ENCODE assay signal across 18 mouse cellular contexts in the genomic region with DNA sequence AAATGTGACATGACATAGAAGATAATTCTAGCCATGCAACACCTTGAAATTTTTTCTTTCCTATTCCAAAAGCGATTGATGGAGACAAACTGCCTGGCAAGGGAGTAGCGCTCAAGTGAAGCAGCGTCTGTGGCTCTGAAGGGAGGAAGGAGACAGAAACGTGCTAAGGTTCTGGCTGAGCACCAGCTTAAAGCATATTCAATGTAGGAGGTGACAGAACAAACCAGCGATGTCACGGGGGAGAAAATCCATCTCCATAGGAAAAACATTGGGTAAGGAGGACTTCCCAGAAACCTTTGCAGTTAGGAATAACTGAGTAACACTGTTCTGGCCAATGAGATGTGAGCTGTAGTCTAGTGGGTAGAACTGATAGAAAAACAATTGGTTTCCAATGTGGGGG. TPM values are rescaled to one million over a fixed set of nuclear protein-coding genes. Genes with fewer than 3 reads are reported as not detected.
DNase-seq lines count a peak whose midpoint lies in the region; ATAC-seq lines count a peak whose summit lies in the region.
"Had no signal": no experiment of that assay in that cellular context is flagged by ENCODE, and none has a peak within 500 bp of the region (broad histone marks: within the 10 kb centered on the region; RNA-seq: fewer than 3 reads in every experiment).

No protein-coding gene starts in this region.

- DNase-seq in frontal cortex, postnatal 10 days (ENCODE audit: low spot score in 2 of 2): no peak
- DNase-seq in right cerebral cortex, adult 18-20 months: peak; percentile 73
- no peak for DNase-seq in right cerebral cortex, postnatal 4 days
- DNase-seq in right cerebral cortex, postnatal 10 days (ENCODE audit: low spot score in 2 of 2): peak; percentile 55 to 76
- no peak for DNase-seq in kidney, postnatal 25 days
- no peak for DNase-seq in layer of hippocampus, postnatal 25 days (ENCODE audit: extremely low spot score in 1 of 2, low spot score in 1 of 2)
- no peak for DNase-seq in thymus, postnatal 25 days
- DNase-seq: adrenal gland, postnatal 10 days; cerebellum, adult 9-11 months; gastrocnemius, adult 2 months; kidney, postnatal 4 days; lung, adult 18-20 months; lung, postnatal 14 days; thymus, adult 2 months had no signal

- peak; percentile 97 for ATAC-seq in frontal cortex, adult (ENCODE audit: low TSS enrichment)
- ATAC-seq: forebrain, embryonic 15.5 days; intestine, embryonic 16.5 days; liver, embryonic 12.5 days had no signal

RNA-seq across cellular contexts. Expression of a gene that starts 26.1 kb away (rescaled TPM):
- 10 to 100 TPM; 60.0 to 65.3 TPM for total RNA-seq in layer of hippocampus, postnatal 25 days (2021)

Comparison
In these comparisons a context has a peak if more than half of its experiments do, and no peak if none do; other contexts are left out.
1. DNase-seq: peak in right cerebral cortex, adult 18-20 months (single experiment) and right cerebral cortex, postnatal 10 days (2 of 2); none in frontal cortex, postnatal 10 days (0 of 2), right cerebral cortex, postnatal 4 days (single experiment), kidney, postnatal 25 days (0 of 2), layer of hippocampus, postnatal 25 days (0 of 2) and thymus, postnatal 25 days (single experiment).